Mouse (Mus musculus): ENCODE data around the gene Ugp2. TPM values are rescaled to one million over a fixed set of nuclear protein-coding genes. Genes with fewer than 3 reads are reported as not detected.
"Not testable (repeated sequence)": the region's sequence is repeated elsewhere in the genome, so short reads cannot be mapped to it uniquely, and the experiment has no call there.

Gene Ugp2
- polyA plus RNA-seq, 1 experiment from 2014 or later, result 76.1 TPM

GRCm38 (mm10) chr11:21307078-21307668 is 63.8 kb downstream of the Ugp2 start:
- no peak overlapping the region for H3K9ac ChIP-seq (replicated peaks; ENCODE audit: low read length)
- H3K27ac ChIP-seq (replicated peaks; ENCODE audit: low read depth, low read length), result no peak overlapping the region
- H3K4me1 ChIP-seq (ENCODE audit: control insufficient read depth, insufficient read depth, low read length), result no peaks in the 10 kb centered on the region
- no peak overlapping the region for H3K4me3 ChIP-seq (ENCODE audit: low read depth, low read length)
- H3K4me2 ChIP-seq (ENCODE audit: low read depth, low read length), result no peak overlapping the region
- no peaks in the 10 kb centered on the region; the same call in 1 of the 2 replicates for H3K36me3 ChIP-seq (replicated peaks; ENCODE audit: control insufficient read depth, insufficient read depth, low read depth, low read length)
- ATAC-seq (replicated peaks; ENCODE audit: insufficient number of reproducible peaks, low FRiP score, low TSS enrichment, low read depth), result no peak
- no peaks in the 10 kb centered on the region for H3K9me3 ChIP-seq (replicated peaks; ENCODE audit: control insufficient read depth, low read length)
- DNase-seq (ENCODE audit: low spot score), result no peak
- WGBS, result 90% methylated on average over 5 of the region's 5 CpGs
- no peaks in the 10 kb centered on the region for H3K27me3 ChIP-seq (ENCODE audit: control insufficient read depth, insufficient read depth, low read length)

- H3K36me3 ChIP-seq (replicated peaks; ENCODE audit: control insufficient read depth, insufficient read depth, low read depth, low read length), result no peaks in the 10 kb centered on the region; the same call in 1 of the 2 replicates
- H3K4me3 ChIP-seq (ENCODE audit: low read depth, low read length), result no peak overlapping the region
- no peaks in the 10 kb centered on the region for H3K9me3 ChIP-seq (replicated peaks; ENCODE audit: control insufficient read depth, low read length)
- no peak for DNase-seq (ENCODE audit: low spot score)
- no peak for ATAC-seq (replicated peaks; ENCODE audit: insufficient number of reproducible peaks, low FRiP score, low TSS enrichment, low read depth)
- no peak overlapping the region for H3K9ac ChIP-seq (replicated peaks; ENCODE audit: low read length)
- no peak overlapping the region for H3K27ac ChIP-seq (replicated peaks; ENCODE audit: low read depth, low read length)
- H3K27me3 ChIP-seq (ENCODE audit: control insufficient read depth, insufficient read depth, low read length), result no peaks in the 10 kb centered on the region
- no peak overlapping the region for H3K4me2 ChIP-seq (ENCODE audit: low read depth, low read length)
- no peaks in the 10 kb centered on the region for H3K4me1 ChIP-seq (ENCODE audit: control insufficient read depth, insufficient read depth, low read length)
- 82% methylated on average over 3 of the region's 3 CpGs for WGBS
Observed at GRCm38 (mm10) chr11:21303619-21304018, 67.4 kb downstream of the Ugp2 start.

GRCm38 (mm10) chr11:21295486-21295885 is 75.5 kb downstream of the Ugp2 start:
- Histone ChIP-seq H3K36me3 (replicated peaks; ENCODE audit: control insufficient read depth, insufficient read depth, low read depth, low read length) (no peaks in the 10 kb centered on the region), H3K9ac (replicated peaks; ENCODE audit: low read length) (no peak overlapping the region), H3K4me1 (ENCODE audit: control insufficient read depth, insufficient read depth, low read length) (no peaks in the 10 kb centered on the region), H3K4me3 (ENCODE audit: low read depth, low read length) (no peak overlapping the region), H3K4me2 (ENCODE audit: low read depth, low read length) (no peak overlapping the region), H3K27me3 (ENCODE audit: control insufficient read depth, insufficient read depth, low read length) (no peaks in the 10 kb centered on the region), H3K9me3 (replicated peaks; ENCODE audit: control insufficient read depth, low read length) (no peaks in the 10 kb centered on the region), H3K27ac (replicated peaks; ENCODE audit: low read depth, low read length) (no peak overlapping the region)
- DNase-seq (ENCODE audit: low spot score) (no peak), ATAC-seq (replicated peaks; ENCODE audit: insufficient number of reproducible peaks, low FRiP score, low TSS enrichment, low read depth) (no peak)
- WGBS, result 91% methylated on average over 5 of the region's 5 CpGs

GRCm38 (mm10) chr11:21288153-21288552 is 82.8 kb downstream of the Ugp2 start:
- not testable (repeated sequence) for DNase-seq (ENCODE audit: low spot score); H3K9me3 ChIP-seq (replicated peaks; ENCODE audit: control insufficient read depth, low read length); H3K27me3 ChIP-seq (ENCODE audit: control insufficient read depth, insufficient read depth, low read length); H3K9ac ChIP-seq (replicated peaks; ENCODE audit: low read length); H3K4me3 ChIP-seq (ENCODE audit: low read depth, low read length); ATAC-seq (replicated peaks; ENCODE audit: insufficient number of reproducible peaks, low FRiP score, low TSS enrichment, low read depth); H3K4me1 ChIP-seq (ENCODE audit: control insufficient read depth, insufficient read depth, low read length); H3K4me2 ChIP-seq (ENCODE audit: low read depth, low read length); H3K36me3 ChIP-seq (replicated peaks; ENCODE audit: control insufficient read depth, insufficient read depth, low read depth, low read length); H3K27ac ChIP-seq (replicated peaks; ENCODE audit: low read depth, low read length)
- 98% methylated on average over 2 of the region's 2 CpGs for WGBS

- H3K36me3 ChIP-seq (replicated peaks; ENCODE audit: control insufficient read depth, insufficient read depth, low read depth, low read length), result no peaks in the 10 kb centered on the region
- H3K27me3 ChIP-seq (ENCODE audit: control insufficient read depth, insufficient read depth, low read length), result no peaks in the 10 kb centered on the region
- no peak overlapping the region for H3K9ac ChIP-seq (replicated peaks; ENCODE audit: low read length)
- no peak for DNase-seq (ENCODE audit: low spot score)
- H3K9me3 ChIP-seq (replicated peaks; ENCODE audit: control insufficient read depth, low read length), result no peaks in the 10 kb centered on the region
- no peak overlapping the region for H3K4me3 ChIP-seq (ENCODE audit: low read depth, low read length)
- WGBS, result 95% methylated on average over 3 of the region's 3 CpGs
- no peak overlapping the region for H3K4me2 ChIP-seq (ENCODE audit: low read depth, low read length)
- no peak for ATAC-seq (replicated peaks; ENCODE audit: insufficient number of reproducible peaks, low FRiP score, low TSS enrichment, low read depth)
- H3K4me1 ChIP-seq (ENCODE audit: control insufficient read depth, insufficient read depth, low read length), result no peaks in the 10 kb centered on the region
- no peak overlapping the region for H3K27ac ChIP-seq (replicated peaks; ENCODE audit: low read depth, low read length)
Observed at GRCm38 (mm10) chr11:21286391-21286790, 84.6 kb downstream of the Ugp2 start.

- ATAC-seq (replicated peaks; ENCODE audit: insufficient number of reproducible peaks, low FRiP score, low TSS enrichment, low read depth) (no peak), DNase-seq (ENCODE audit: low spot score) (no peak)
- Histone ChIP-seq H3K36me3 (replicated peaks; ENCODE audit: control insufficient read depth, insufficient read depth, low read depth, low read length) (no peaks in the 10 kb centered on the region), H3K27ac (replicated peaks; ENCODE audit: low read depth, low read length) (no peak overlapping the region), H3K4me2 (ENCODE audit: low read depth, low read length) (no peak overlapping the region), H3K4me1 (ENCODE audit: control insufficient read depth, insufficient read depth, low read length) (no peaks in the 10 kb centered on the region), H3K4me3 (ENCODE audit: low read depth, low read length) (no peak overlapping the region), H3K9me3 (replicated peaks; ENCODE audit: control insufficient read depth, low read length) (no peaks in the 10 kb centered on the region), H3K27me3 (ENCODE audit: control insufficient read depth, insufficient read depth, low read length) (no peaks in the 10 kb centered on the region), H3K9ac (replicated peaks; ENCODE audit: low read length) (no peak overlapping the region)
- 86% methylated on average over 2 of the region's 2 CpGs for WGBS
Observed at GRCm38 (mm10) chr11:21276151-21276550, 94.8 kb downstream of the Ugp2 start.

MicroRNAs within 50 kb of the gene (microRNA counts, 519-probe panel; counts per million panel counts)
- microRNA mmu-miR-1933-3p (not detected), microRNA mmu-miR-1933-5p (not detected)

Small RNA genes within 50 kb of the gene (microRNA-seq; reads per million reads assigned to microRNA genes)
- gene Mir1933 (ENCODE audit: borderline number of aligned reads), result 1.9 reads per million

Other genes with a start within 250 kb of the Ugp2 start
- 15.1 and 19.5 TPM in 2 replicates for gene Vps54, start 131.9 kb downstream of the Ugp2 start, polyA plus RNA-seq (2014; fragmentation: Nextera tagmentation; extraction: Ambion mirVana)
- 10.3 and 11.9 TPM in 2 replicates for gene Wdpcp, start 201.0 kb upstream of the Ugp2 start, polyA plus RNA-seq (2014; fragmentation: Nextera tagmentation; extraction: Ambion mirVana)
- 456 and 467 TPM in 2 replicates for gene Mdh1, start 201.2 kb upstream of the Ugp2 start, polyA plus RNA-seq (2014; fragmentation: Nextera tagmentation; extraction: Ambion mirVana)

Measured in embryonic facial prominence, embryonic 11.5 days (tissue).